Mouse (Mus musculus): Measurements from ENCODE around the gene Snrpd2. TPM values are rescaled to one million over a fixed set of nuclear protein-coding genes. Genes with fewer than 3 reads are reported as not detected.

Snrpd2 gene
- polyA plus RNA-seq, 1 experiment, result 192 TPM

GRCm38 (mm10) chr7:19175708-19176515 lies 26.4 kb downstream of the Snrpd2 start, which contains the start of gene Eml2:
Gene Eml2 (plus strand): TSS chr7:19176421.
- Histone ChIP-seq H3K36me3 (ENCODE audit: control insufficient read depth, insufficient read depth) (no peaks in the 10 kb centered on the region), H3ac (ENCODE audit: control insufficient read depth, insufficient read length) (no peak within 1 kb of the TSS), H3K27me3 (ENCODE audit: control insufficient read depth, insufficient read depth, insufficient read length) (no peaks in the 10 kb centered on the region), H3K79me2 (ENCODE audit: control insufficient read depth, insufficient read depth) (no peaks in the 10 kb centered on the region), H3K4me2 (ENCODE audit: low read depth) (no peak within 1 kb of the TSS), H3K4me3 (no peak within 1 kb of the TSS)
- TF ChIP-seq TCF12 (IDR thresholded peaks at IDR 0.05; ENCODE audit: insufficient read depth, poor library complexity, severe bottlenecking) (peak; percentile 76), E2F4 (IDR thresholded peaks at IDR 0.05; ENCODE audit: insufficient read depth) (no peak), TCF3 (IDR thresholded peaks at IDR 0.05; ENCODE audit: insufficient read length, low read depth) (peak; percentile 58), MYOD1 (IDR thresholded peaks at IDR 0.05; ENCODE audit: control insufficient read depth in 1 of 3, insufficient read length in 2 of 3, low read depth in 2 of 3) (peak; percentile 92 to 96 (median 96))

GRCm38 (mm10) chr7:19176516-19176947 lies 27.0 kb downstream of the Snrpd2 start:
- Histone ChIP-seq H3ac (ENCODE audit: control insufficient read depth, insufficient read length) (no peak overlapping the region), H3K4me2 (ENCODE audit: low read depth) (no peak overlapping the region), H3K27me3 (ENCODE audit: control insufficient read depth, insufficient read depth, insufficient read length) (no peaks in the 10 kb centered on the region), H3K79me2 (ENCODE audit: control insufficient read depth, insufficient read depth) (no peaks in the 10 kb centered on the region), H3K36me3 (ENCODE audit: control insufficient read depth, insufficient read depth) (no peaks in the 10 kb centered on the region), H3K4me3 (no peak overlapping the region)
- TF ChIP-seq MAX (IDR thresholded peaks at IDR 0.05; ENCODE audit: low read depth) (no peak), CEBPB (IDR thresholded peaks at IDR 0.05; ENCODE audit: insufficient read depth, poor library complexity, severe bottlenecking) (no peak), TCF12 (IDR thresholded peaks at IDR 0.05; ENCODE audit: insufficient read depth, poor library complexity, severe bottlenecking) (no peak), POLR2A (IDR thresholded peaks at IDR 0.05; ENCODE audit: insufficient read length, low read depth) (no peak), E2F4 (IDR thresholded peaks at IDR 0.05; ENCODE audit: insufficient read depth) (no peak), REST (IDR thresholded peaks at IDR 0.05; ENCODE audit: insufficient read depth, insufficient read length) (no peak), TCF3 (IDR thresholded peaks at IDR 0.05; ENCODE audit: insufficient read length, low read depth) (no peak), POLR2AphosphoS2 (IDR thresholded peaks at IDR 0.05; ENCODE audit: insufficient read length, low read depth) (no peak), MYOG (IDR thresholded peaks at IDR 0.05; ENCODE audit: control insufficient read depth in 1 of 3, insufficient read depth in 1 of 3, insufficient read length in 2 of 3, low read depth in 2 of 3) (no peak), SRF (IDR thresholded peaks at IDR 0.05; ENCODE audit: control insufficient read depth, insufficient read length, low read depth) (no peak), MYOD1 (IDR thresholded peaks at IDR 0.05; ENCODE audit: control insufficient read depth in 1 of 3, insufficient read length in 2 of 3, low read depth in 2 of 3) (no peak), USF1 (IDR thresholded peaks at IDR 0.05; ENCODE audit: low read depth) (no peak)

GRCm38 (mm10) chr7:19177216-19177615 lies 27.7 kb downstream of the Snrpd2 start:
- H3K4me3 ChIP-seq, result no peak overlapping the region
- TF ChIP-seq POLR2AphosphoS2 (IDR thresholded peaks at IDR 0.05; ENCODE audit: insufficient read length, low read depth) (no peak), SRF (IDR thresholded peaks at IDR 0.05; ENCODE audit: control insufficient read depth, insufficient read length, low read depth) (no peak), TCF12 (IDR thresholded peaks at IDR 0.05; ENCODE audit: insufficient read depth, poor library complexity, severe bottlenecking) (no peak), REST (IDR thresholded peaks at IDR 0.05; ENCODE audit: insufficient read depth, insufficient read length) (no peak), MYOG (IDR thresholded peaks at IDR 0.05; ENCODE audit: control insufficient read depth in 1 of 3, insufficient read depth in 1 of 3, insufficient read length in 2 of 3, low read depth in 2 of 3) (no peak), E2F4 (IDR thresholded peaks at IDR 0.05; ENCODE audit: insufficient read depth) (no peak), POLR2A (IDR thresholded peaks at IDR 0.05; ENCODE audit: insufficient read length, low read depth) (no peak)
- H3K27me3 ChIP-seq (ENCODE audit: control insufficient read depth, insufficient read depth, insufficient read length), result no peaks in the 10 kb centered on the region
- H3K36me3 ChIP-seq (ENCODE audit: control insufficient read depth, insufficient read depth), result no peaks in the 10 kb centered on the region
- no peak overlapping the region for H3K4me2 ChIP-seq (ENCODE audit: low read depth)
- H3ac ChIP-seq (ENCODE audit: control insufficient read depth, insufficient read length), result no peak overlapping the region
- H3K79me2 ChIP-seq (ENCODE audit: control insufficient read depth, insufficient read depth), result no peaks in the 10 kb centered on the region

GRCm38 (mm10) chr7:19178035-19178434 lies 28.5 kb downstream of the Snrpd2 start:
- no peak for TF ChIP-seq USF1 (IDR thresholded peaks at IDR 0.05; ENCODE audit: low read depth)
- TF ChIP-seq POLR2A (IDR thresholded peaks at IDR 0.05; ENCODE audit: insufficient read length, low read depth), result no peak
- TF ChIP-seq CEBPB (IDR thresholded peaks at IDR 0.05; ENCODE audit: insufficient read depth, poor library complexity, severe bottlenecking), result no peak
- TF ChIP-seq SRF (IDR thresholded peaks at IDR 0.05; ENCODE audit: control insufficient read depth, insufficient read length, low read depth), result no peak
- TF ChIP-seq REST (IDR thresholded peaks at IDR 0.05; ENCODE audit: insufficient read depth, insufficient read length), result no peak
- no peak for TF ChIP-seq POLR2AphosphoS2 (IDR thresholded peaks at IDR 0.05; ENCODE audit: insufficient read length, low read depth)
- TF ChIP-seq TCF12 (IDR thresholded peaks at IDR 0.05; ENCODE audit: insufficient read depth, poor library complexity, severe bottlenecking), result no peak
- no peak for TF ChIP-seq MYOD1 (IDR thresholded peaks at IDR 0.05; ENCODE audit: control insufficient read depth in 1 of 3, insufficient read length in 2 of 3, low read depth in 2 of 3)
- Histone ChIP-seq H3K36me3 (ENCODE audit: control insufficient read depth, insufficient read depth) (no peaks in the 10 kb centered on the region), H3K4me2 (ENCODE audit: low read depth) (no peak overlapping the region), H3K79me2 (ENCODE audit: control insufficient read depth, insufficient read depth) (no peaks in the 10 kb centered on the region), H3ac (ENCODE audit: control insufficient read depth, insufficient read length) (no peak overlapping the region), H3K4me3 (no peak overlapping the region), H3K27me3 (ENCODE audit: control insufficient read depth, insufficient read depth, insufficient read length) (no peaks in the 10 kb centered on the region)

Data from myocyte (in vitro differentiated cells).